Mouse (Mus musculus): Measurements from ENCODE around the gene Mboat1. TPM values are rescaled to one million over a fixed set of nuclear protein-coding genes. Genes with fewer than 3 reads are reported as not detected.

The Mboat1 gene
- polyA plus RNA-seq, 1 experiment from 2014 or later = 4.3 TPM

DNA sequence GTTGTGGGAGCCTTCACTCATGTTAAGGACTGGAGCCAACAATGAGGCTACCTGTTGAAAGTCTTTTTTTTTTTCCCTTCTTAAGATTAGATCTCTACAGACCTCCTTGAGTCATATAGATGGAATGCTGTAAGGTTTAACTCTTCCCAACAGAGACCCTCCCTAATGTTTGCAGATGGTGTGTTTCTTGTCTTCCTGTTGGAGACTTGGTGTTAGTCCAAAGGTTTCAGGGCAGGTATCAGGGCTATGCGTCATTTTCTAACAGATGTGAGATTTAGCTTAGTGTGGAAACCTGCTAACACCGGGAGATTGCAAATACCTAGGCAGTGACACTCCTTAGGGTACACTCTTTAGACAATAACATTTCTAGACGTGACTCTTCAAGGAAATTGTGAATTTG, 58.5 kb downstream of the Mboat1 start:
- no peaks in the 10 kb centered on the region for H3K36me3 ChIP-seq (ENCODE audit: control insufficient read depth, insufficient read depth, low read length)
- DNase-seq (ENCODE audit: low spot score) = no peak
- 78% methylated on average over 3 of the region's 3 CpGs for WGBS

DNA sequence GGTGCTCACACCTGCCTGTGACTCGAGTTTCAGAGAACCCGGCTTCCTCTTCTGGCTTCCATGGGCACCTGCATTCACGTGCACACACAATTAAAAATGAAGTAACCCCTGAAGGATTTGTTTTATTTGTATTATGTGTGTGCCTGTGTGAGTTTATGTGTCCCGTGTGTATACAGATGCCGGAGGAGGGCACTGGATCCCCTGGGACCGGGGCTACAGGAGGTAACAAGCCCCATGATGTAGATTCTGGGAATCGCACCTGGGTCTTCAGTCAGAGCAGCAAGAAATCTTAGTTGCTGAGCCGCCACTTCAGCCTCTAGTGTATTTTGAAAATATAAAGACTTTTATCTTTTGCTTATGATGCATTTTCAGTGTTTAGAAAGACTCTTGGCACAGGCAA, 60.4 kb downstream of the Mboat1 start:
- Histone ChIP-seq H3K9me3 (ENCODE audit: control insufficient read depth, low read length) (no peaks in the 10 kb centered on the region), H3K4me1 (replicated peaks; ENCODE audit: control insufficient read depth, insufficient read depth, low read length) (no peaks in the 10 kb centered on the region), H3K27ac (ENCODE audit: low read depth, low read length) (no peak overlapping the region), H3K27me3 (replicated peaks; ENCODE audit: control insufficient read depth, insufficient read depth, low read length) (no peaks in the 10 kb centered on the region), H3K36me3 (ENCODE audit: control insufficient read depth, insufficient read depth, low read length) (no peaks in the 10 kb centered on the region), H3K4me2 (no peak overlapping the region), H3K9ac (ENCODE audit: low read depth, low read length) (no peak overlapping the region), H3K4me3 (ENCODE audit: low read depth, low read length) (no peak overlapping the region)
- WGBS = 81% methylated on average over 8 of the region's 8 CpGs
- DNase-seq (ENCODE audit: low spot score) (no peak), ATAC-seq (replicated peaks; ENCODE audit: low FRiP score) (no peak)

More for the DNA sequence above, 58.5 kb downstream of the Mboat1 start:
- Histone ChIP-seq H3K4me3 (ENCODE audit: low read depth, low read length) (no peak overlapping the region), H3K9ac (ENCODE audit: low read depth, low read length) (no peak overlapping the region), H3K4me1 (replicated peaks; ENCODE audit: control insufficient read depth, insufficient read depth, low read length) (no peaks in the 10 kb centered on the region), H3K27me3 (replicated peaks; ENCODE audit: control insufficient read depth, insufficient read depth, low read length) (no peaks in the 10 kb centered on the region), H3K4me2 (no peak overlapping the region), H3K9me3 (ENCODE audit: control insufficient read depth, low read length) (no peaks in the 10 kb centered on the region), H3K27ac (ENCODE audit: low read depth, low read length) (no peak overlapping the region)
- ATAC-seq (replicated peaks; ENCODE audit: low FRiP score) = no peak

GRCm38 (mm10) chr13:30198101-30198570, 61.8 kb downstream of the Mboat1 start:
- no peak overlapping the region for H3K9ac ChIP-seq (ENCODE audit: low read depth, low read length)
- no peak overlapping the region for H3K4me2 ChIP-seq
- no peaks in the 10 kb centered on the region for H3K36me3 ChIP-seq (ENCODE audit: control insufficient read depth, insufficient read depth, low read length)
- 70% methylated on average over 9 of the region's 9 CpGs for WGBS
- no peaks in the 10 kb centered on the region for H3K4me1 ChIP-seq (replicated peaks; ENCODE audit: control insufficient read depth, insufficient read depth, low read length)
- H3K27me3 ChIP-seq (replicated peaks; ENCODE audit: control insufficient read depth, insufficient read depth, low read length) = no peaks in the 10 kb centered on the region
- DNase-seq (ENCODE audit: low spot score) (no peak), ATAC-seq (replicated peaks; ENCODE audit: low FRiP score) (no peak)
- no peaks in the 10 kb centered on the region for H3K9me3 ChIP-seq (ENCODE audit: control insufficient read depth, low read length)
- H3K27ac ChIP-seq (ENCODE audit: low read depth, low read length) = no peak overlapping the region
- H3K4me3 ChIP-seq (ENCODE audit: low read depth, low read length) = no peak overlapping the region

DNA sequence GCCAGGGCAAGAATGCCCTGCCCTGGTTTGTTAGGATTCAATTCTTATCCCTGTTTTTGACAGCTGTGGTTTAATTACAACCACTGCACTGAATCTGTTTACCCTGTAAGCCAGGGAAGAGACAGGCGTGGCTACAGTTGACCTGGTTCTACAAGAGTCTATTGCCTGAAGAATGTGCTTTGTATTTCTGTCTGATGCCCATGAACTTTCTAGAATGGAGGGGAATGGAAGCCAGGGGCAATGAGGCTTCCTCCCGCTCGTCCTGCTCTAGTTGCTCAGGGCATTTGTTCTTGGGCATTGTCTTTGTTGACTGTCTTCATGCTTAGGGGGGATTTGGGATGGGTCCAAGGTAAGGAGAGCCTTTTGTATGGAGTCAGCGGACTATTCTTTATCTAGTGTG, 63.5 kb downstream of the Mboat1 start:
- H3K27ac ChIP-seq (ENCODE audit: low read depth, low read length) = no peak overlapping the region
- H3K9me3 ChIP-seq (ENCODE audit: control insufficient read depth, low read length) = no peaks in the 10 kb centered on the region
- ATAC-seq (replicated peaks; ENCODE audit: low FRiP score) = no peak
- H3K4me3 ChIP-seq (ENCODE audit: low read depth, low read length) = no peak overlapping the region
- no peak overlapping the region for H3K9ac ChIP-seq (ENCODE audit: low read depth, low read length)
- no peak for DNase-seq (ENCODE audit: low spot score)
- H3K27me3 ChIP-seq (replicated peaks; ENCODE audit: control insufficient read depth, insufficient read depth, low read length) = no peaks in the 10 kb centered on the region
- WGBS = 80% methylated on average over 4 of the region's 4 CpGs
- H3K36me3 ChIP-seq (ENCODE audit: control insufficient read depth, insufficient read depth, low read length) = no peaks in the 10 kb centered on the region
- H3K4me1 ChIP-seq (replicated peaks; ENCODE audit: control insufficient read depth, insufficient read depth, low read length) = no peaks in the 10 kb centered on the region
- H3K4me2 ChIP-seq = no peak overlapping the region

GRCm38 (mm10) chr13:30200737-30201136, 64.4 kb downstream of the Mboat1 start:
- H3K4me3 ChIP-seq (ENCODE audit: low read depth, low read length) = no peak overlapping the region
- H3K4me2 ChIP-seq = no peak overlapping the region
- no peak overlapping the region for H3K27ac ChIP-seq (ENCODE audit: low read depth, low read length)
- H3K4me1 ChIP-seq (replicated peaks; ENCODE audit: control insufficient read depth, insufficient read depth, low read length) = no peaks in the 10 kb centered on the region
- H3K9ac ChIP-seq (ENCODE audit: low read depth, low read length) = no peak overlapping the region
- no peaks in the 10 kb centered on the region for H3K9me3 ChIP-seq (ENCODE audit: control insufficient read depth, low read length)
- ATAC-seq (replicated peaks; ENCODE audit: low FRiP score) (no peak), DNase-seq (ENCODE audit: low spot score) (no peak)
- no peaks in the 10 kb centered on the region for H3K27me3 ChIP-seq (replicated peaks; ENCODE audit: control insufficient read depth, insufficient read depth, low read length)
- no peaks in the 10 kb centered on the region for H3K36me3 ChIP-seq (ENCODE audit: control insufficient read depth, insufficient read depth, low read length)
- WGBS = 86% methylated on average over 2 of the region's 2 CpGs

GRCm38 (mm10) chr13:30203018-30203417, 66.7 kb downstream of the Mboat1 start:
- WGBS = 86% methylated on average over 2 of the region's 2 CpGs
- Histone ChIP-seq H3K27ac (ENCODE audit: low read depth, low read length) (no peak overlapping the region), H3K4me3 (ENCODE audit: low read depth, low read length) (no peak overlapping the region), H3K36me3 (ENCODE audit: control insufficient read depth, insufficient read depth, low read length) (no peaks in the 10 kb centered on the region), H3K9me3 (ENCODE audit: control insufficient read depth, low read length) (no peaks in the 10 kb centered on the region), H3K27me3 (replicated peaks; ENCODE audit: control insufficient read depth, insufficient read depth, low read length) (no peaks in the 10 kb centered on the region), H3K4me2 (no peak overlapping the region), H3K9ac (ENCODE audit: low read depth, low read length) (no peak overlapping the region), H3K4me1 (replicated peaks; ENCODE audit: control insufficient read depth, insufficient read depth, low read length) (no peaks in the 10 kb centered on the region)
- ATAC-seq (replicated peaks; ENCODE audit: low FRiP score) (no peak), DNase-seq (ENCODE audit: low spot score) (no peak)

- DNase-seq (ENCODE audit: low spot score) (no peak), ATAC-seq (replicated peaks; ENCODE audit: low FRiP score) (no peak)
- 67% methylated on average over 1 of the region's 1 CpGs for WGBS
- H3K9me3 ChIP-seq (ENCODE audit: control insufficient read depth, low read length) = no peaks in the 10 kb centered on the region
- no peak overlapping the region for H3K4me3 ChIP-seq (ENCODE audit: low read depth, low read length)
- no peak overlapping the region for H3K27ac ChIP-seq (ENCODE audit: low read depth, low read length)
- no peaks in the 10 kb centered on the region for H3K4me1 ChIP-seq (replicated peaks; ENCODE audit: control insufficient read depth, insufficient read depth, low read length)
- H3K4me2 ChIP-seq = no peak overlapping the region
- no peak overlapping the region for H3K9ac ChIP-seq (ENCODE audit: low read depth, low read length)
- no peaks in the 10 kb centered on the region for H3K36me3 ChIP-seq (ENCODE audit: control insufficient read depth, insufficient read depth, low read length)
- H3K27me3 ChIP-seq (replicated peaks; ENCODE audit: control insufficient read depth, insufficient read depth, low read length) = no peaks in the 10 kb centered on the region
Observed at GRCm38 (mm10) chr13:30208176-30208575, 71.9 kb downstream of the Mboat1 start.

- Histone ChIP-seq H3K27ac (ENCODE audit: low read depth, low read length) (no peak overlapping the region), H3K36me3 (ENCODE audit: control insufficient read depth, insufficient read depth, low read length) (no peaks in the 10 kb centered on the region), H3K4me2 (no peak overlapping the region), H3K4me1 (replicated peaks; ENCODE audit: control insufficient read depth, insufficient read depth, low read length) (no peaks in the 10 kb centered on the region), H3K4me3 (ENCODE audit: low read depth, low read length) (no peak overlapping the region), H3K9ac (ENCODE audit: low read depth, low read length) (no peak overlapping the region), H3K27me3 (replicated peaks; ENCODE audit: control insufficient read depth, insufficient read depth, low read length) (no peaks in the 10 kb centered on the region), H3K9me3 (ENCODE audit: control insufficient read depth, low read length) (no peaks in the 10 kb centered on the region)
- 79% methylated on average over 9 of the region's 9 CpGs for WGBS
- ATAC-seq (replicated peaks; ENCODE audit: low FRiP score) (no peak), DNase-seq (ENCODE audit: low spot score) (no peak)
Observed at GRCm38 (mm10) chr13:30213276-30213675, 77.0 kb downstream of the Mboat1 start.

GRCm38 (mm10) chr13:30217588-30218371, 81.5 kb downstream of the Mboat1 start:
- no peaks in the 10 kb centered on the region for H3K36me3 ChIP-seq (ENCODE audit: control insufficient read depth, insufficient read depth, low read length)
- WGBS = 80% methylated on average over 12 of the region's 12 CpGs
- no peak for DNase-seq (ENCODE audit: low spot score)
- no peaks in the 10 kb centered on the region for H3K27me3 ChIP-seq (replicated peaks; ENCODE audit: control insufficient read depth, insufficient read depth, low read length)
- no peak overlapping the region for H3K27ac ChIP-seq (ENCODE audit: low read depth, low read length)
- no peak overlapping the region for H3K9ac ChIP-seq (ENCODE audit: low read depth, low read length)
- no peaks in the 10 kb centered on the region for H3K9me3 ChIP-seq (ENCODE audit: control insufficient read depth, low read length)
- H3K4me3 ChIP-seq (ENCODE audit: low read depth, low read length) = no peak overlapping the region
- no peak for ATAC-seq (replicated peaks; ENCODE audit: low FRiP score)
- H3K4me2 ChIP-seq = no peak overlapping the region
- H3K4me1 ChIP-seq (replicated peaks; ENCODE audit: control insufficient read depth, insufficient read depth, low read length) = no peaks in the 10 kb centered on the region
